Mouse (Mus musculus) neural tube, postnatal 0 days (tissue): ENCODE results near the gene Rwdd4a. TPM values are rescaled to one million over a fixed set of nuclear protein-coding genes. Genes with fewer than 3 reads are reported as not detected.

Experiments
- microRNA-seq: library from miRNA; unstranded; fragments of <30 nt; microRNA quantifications from one replicate; pipeline ENCODE4, GENCODE M21; 2016
- polyA plus RNA-seq: library from polyadenylated mRNA; unstranded; fragments of >200 nt; fragmentation: Nextera tagmentation; extraction: Ambion mirVana; gene quantifications from 2 replicates; pipeline ENCODE4 v1.2.1, GENCODE M21; 2015

Gene Rwdd4a
- polyA plus RNA-seq: 33.7 and 35.1 TPM in 2 replicates

GRCm38 (mm10) chr8:47533344-47534125, at the start of gene Rwdd4a, which contains the start of gene Trappc11:
TSS of gene Rwdd4a (plus strand) at chr8:47533664.
TSS of gene Trappc11 (minus strand) at chr8:47533470.

Small RNA genes lying within 50 kb of the gene (microRNA-seq; reads per million reads assigned to microRNA genes)
- not detected for gene Gm27409

Other genes starting within 250 kb of the Rwdd4a start
- gene Stox2, start 87.3 kb upstream of the Rwdd4a start, polyA plus RNA-seq: 45.0 and 46.9 TPM in 2 replicates
- 24.8 and 27.1 TPM in 2 replicates for gene Trappc11, start 194 bp upstream of the Rwdd4a start, polyA plus RNA-seq
- gene Ing2, start 141.9 kb downstream of the Rwdd4a start, polyA plus RNA-seq: 8.3 and 8.4 TPM in 2 replicates
- 15.0 and 16.8 TPM in 2 replicates for gene Cdkn2aip, start 180.3 kb downstream of the Rwdd4a start, polyA plus RNA-seq